Mouse (Mus musculus) brain, embryonic 14.5 days (tissue): ENCODE results near the gene Gm10842.

Experiments
- CTCF ChIP-seq: fragments of 200-500 bp; IDR thresholded peaks from 2 replicates; pipeline ENCODE4 v1.5.1; 2012; ENCODE audit warnings: inconsistent platforms, mild to moderate bottlenecking, moderate library complexity, borderline replicate concordance; ENCODE audit not compliant: insufficient read depth, insufficient read length; ENCODE audit errors: extremely low read depth
- POLR2A ChIP-seq: fragments of 200-500 bp; IDR thresholded peaks from 2 replicates; pipeline ENCODE4 v1.6.1; 2012; ENCODE audit warnings: mild to moderate bottlenecking, inconsistent platforms, borderline replicate concordance; ENCODE audit not compliant: poor library complexity, insufficient read depth, insufficient read length, severe bottlenecking; ENCODE audit errors: extremely low read depth

GRCm38 (mm10) chr11:105120551-105121061 is 26.1 kb upstream of the Gm10842 start:
- no peak for TF ChIP-seq CTCF
- TF ChIP-seq POLR2A = no peak
